8 mouse cellular contexts compared by ENCODE assay signal in the genomic region with DNA sequence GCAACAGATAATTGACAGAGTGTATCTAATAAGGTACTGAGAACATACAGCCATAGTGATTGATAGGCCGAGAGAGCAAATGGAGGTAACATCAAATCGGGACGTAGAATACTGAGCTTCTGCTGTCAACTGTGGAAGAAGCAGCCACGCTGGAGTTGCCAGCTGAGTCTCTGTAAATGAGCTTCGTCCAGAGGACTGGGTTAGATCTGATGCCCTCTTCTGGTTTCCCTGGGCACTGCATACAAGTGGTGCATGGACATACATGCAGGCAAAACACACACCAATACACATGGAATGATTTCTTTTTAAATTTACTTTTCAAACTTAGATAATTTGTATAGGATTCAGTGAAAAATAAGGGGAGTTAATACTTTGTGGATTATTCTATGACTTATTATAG. TPM values are rescaled to one million over a fixed set of nuclear protein-coding genes. Genes with fewer than 3 reads are reported as not detected.
DNase-seq lines count a peak whose midpoint lies in the region; ATAC-seq and TF ChIP-seq lines count a peak whose summit lies in the region.

No protein-coding gene starts in this region.

- ATAC-seq in hindbrain, postnatal 0 days: peak; percentile 68; the same call in 1 of the 2 replicates
- peak; percentile 26; the same call in 1 of the 2 replicates for ATAC-seq in limb, embryonic 11.5 days (ENCODE audit: insufficient number of reproducible peaks, low FRiP score, low TSS enrichment, low read depth)

- H3K36me3 ChIP-seq in forebrain, embryonic 10.5 days (replicated peaks): no peaks in the 10 kb centered on the region
- no peaks in the 10 kb centered on the region for H3K36me3 ChIP-seq in hindbrain, postnatal 0 days (ENCODE audit: insufficient read depth, low read length)
- no peaks in the 10 kb centered on the region for H3K36me3 ChIP-seq in limb, embryonic 11.5 days (ENCODE audit: control insufficient read depth, insufficient read depth, low read length)

- 64% methylated on average over 5 of the region's 5 CpGs for WGBS in bone marrow, adult 2 months
- WGBS in forebrain, embryonic 10.5 days: 45% methylated on average over 5 of the region's 5 CpGs
- 37% methylated on average over 5 of the region's 5 CpGs for WGBS in hindbrain, postnatal 0 days
- 32% methylated on average over 5 of the region's 5 CpGs for WGBS in limb, embryonic 11.5 days

- H3K9me3 ChIP-seq in forebrain, embryonic 10.5 days: no peaks in the 10 kb centered on the region
- no peaks in the 10 kb centered on the region for H3K9me3 ChIP-seq in hindbrain, postnatal 0 days (ENCODE audit: low read length)
- no peaks in the 10 kb centered on the region for H3K9me3 ChIP-seq in limb, embryonic 11.5 days (ENCODE audit: control insufficient read depth, low read length)

- no peak overlapping the region for H3K27ac ChIP-seq in bone marrow, adult 2 months (ENCODE audit: control insufficient read depth, insufficient read depth, low read depth, low read length, poor library complexity)
- no peak overlapping the region for H3K27ac ChIP-seq in forebrain, embryonic 10.5 days
- no peak overlapping the region for H3K27ac ChIP-seq in hindbrain, postnatal 0 days
- H3K27ac ChIP-seq in limb, embryonic 11.5 days (replicated peaks; ENCODE audit: low read depth, low read length): no peak overlapping the region

- no peak overlapping the region for H3K4me3 ChIP-seq in bone marrow, adult 2 months (replicated peaks; ENCODE audit: control insufficient read depth, low read depth, low read length)
- no peak overlapping the region for H3K4me3 ChIP-seq in forebrain, embryonic 10.5 days
- no peak overlapping the region for H3K4me3 ChIP-seq in hindbrain, postnatal 0 days (ENCODE audit: low read length)
- H3K4me3 ChIP-seq in limb, embryonic 11.5 days (ENCODE audit: low read depth, low read length): no peak overlapping the region

- no peak overlapping the region for H3K4me2 ChIP-seq in hindbrain, postnatal 0 days (ENCODE audit: low read depth, low read length)
- H3K4me2 ChIP-seq in limb, embryonic 11.5 days (ENCODE audit: low read depth, severe bottlenecking): no peak overlapping the region

- no peak overlapping the region for H3K9ac ChIP-seq in hindbrain, postnatal 0 days (replicated peaks; ENCODE audit: low read length)
- H3K9ac ChIP-seq in limb, embryonic 11.5 days (ENCODE audit: low read length): no peak overlapping the region

- peak; percentile 9 for DNase-seq in ovary, postnatal 10 days (ENCODE audit: low spot score)
- DNase-seq in ovary, adult 18-20 months (ENCODE audit: low spot score): no peak
- DNase-seq in forebrain, embryonic 10.5 days (ENCODE audit: extremely low spot score, low spot score): peak; percentile 60
- peak; percentile 77 for DNase-seq in hindbrain, postnatal 0 days (ENCODE audit: low spot score)
- DNase-seq in limb, embryonic 11.5 days (ENCODE audit: low spot score): peak; percentile 80
- DNase-seq in naive thymus-derived CD4-positive, alpha-beta T cell, adult 2 months (ENCODE audit: low read depth): peak; percentile 84
- peak; percentile 15 to 35 for DNase-seq in thymus, adult 18-20 months

- no peaks in the 10 kb centered on the region for H3K27me3 ChIP-seq in forebrain, embryonic 10.5 days (ENCODE audit: poor library complexity, severe bottlenecking)
- H3K27me3 ChIP-seq in hindbrain, postnatal 0 days (ENCODE audit: insufficient read depth, low read length): no peaks in the 10 kb centered on the region
- no peaks in the 10 kb centered on the region for H3K27me3 ChIP-seq in limb, embryonic 11.5 days (ENCODE audit: control insufficient read depth, insufficient read depth, low read length)

- H3K4me1 ChIP-seq in bone marrow, adult 2 months (ENCODE audit: control insufficient read depth, insufficient read depth, low read length): no peaks in the 10 kb centered on the region
- peaks cover 16% of the 10 kb centered on the region; the same call in 1 of the 2 replicates for H3K4me1 ChIP-seq in forebrain, embryonic 10.5 days
- H3K4me1 ChIP-seq in hindbrain, postnatal 0 days (ENCODE audit: insufficient read depth, low read length): no peaks in the 10 kb centered on the region
- no peaks in the 10 kb centered on the region for H3K4me1 ChIP-seq in limb, embryonic 11.5 days (ENCODE audit: control insufficient read depth, insufficient read depth, low read length)

- no peak for TF ChIP-seq POLR2A in bone marrow, adult 2 months (IDR thresholded peaks at IDR 0.05; ENCODE audit: borderline replicate concordance, control insufficient read depth, low read depth, low read length)

- peak; percentile 54 for TF ChIP-seq CTCF in bone marrow, adult 2 months (IDR thresholded peaks at IDR 0.05; ENCODE audit: control insufficient read depth, insufficient read depth, low read length)
- TF ChIP-seq CTCF in hindbrain, postnatal 0 days (IDR thresholded peaks at IDR 0.05; ENCODE audit: low read depth): peak; percentile 78

RNA-seq across cellular contexts. Expression of gene Abcb1b, which starts 42.9 kb away (rescaled TPM):
- 4.4 and 5.7 TPM in 2 replicates for polyA plus RNA-seq in bone marrow, adult 2 months (2011; ENCODE audit: insufficient read depth, insufficient read length, low replicate concordance, missing spikeins)
- polyA plus RNA-seq in forebrain, embryonic 10.5 days (2016; fragmentation: Nextera tagmentation; extraction: Ambion mirVana): 0.95 and 1.4 TPM in 2 replicates
- 0.99 and 1.2 TPM in 2 replicates for total RNA-seq in hindbrain, postnatal 0 days (2014; rRNA removed)
- 1.4 and 1.8 TPM in 2 replicates for polyA plus RNA-seq in hindbrain, postnatal 0 days (2015; fragmentation: Nextera tagmentation; extraction: Ambion mirVana)
- polyA plus RNA-seq in limb, embryonic 11.5 days (2014; fragmentation: Nextera tagmentation; extraction: Ambion mirVana): 0.95 and 1.5 TPM in 2 replicates

RNA-seq across cellular contexts. Expression of gene Abcb4, which starts 52.6 kb away (rescaled TPM):
- 57.4 and 61.3 TPM in 2 replicates for polyA plus RNA-seq in bone marrow, adult 2 months (2011; ENCODE audit: insufficient read depth, insufficient read length, low replicate concordance, missing spikeins)
- 0.29 and 0.64 TPM in 2 replicates for polyA plus RNA-seq in forebrain, embryonic 10.5 days (2016; fragmentation: Nextera tagmentation; extraction: Ambion mirVana)
- 0.72 and 1.4 TPM in 2 replicates for total RNA-seq in hindbrain, postnatal 0 days (2014; rRNA removed)
- polyA plus RNA-seq in hindbrain, postnatal 0 days (2015; fragmentation: Nextera tagmentation; extraction: Ambion mirVana): 1.2 and 1.4 TPM in 2 replicates
- polyA plus RNA-seq in limb, embryonic 11.5 days (2014; fragmentation: Nextera tagmentation; extraction: Ambion mirVana): 0.31 and 0.37 TPM in 2 replicates

Comparison
In these comparisons a context has a peak if more than half of its experiments do, and no peak if none do; other contexts are left out.
1. RNA of gene Abcb4, which starts 52.6 kb away (polyA plus RNA-seq): 57.4 to 61.3 TPM in bone marrow, adult 2 months; 1.2 to 1.4 TPM in hindbrain, postnatal 0 days, 0.31 to 0.37 TPM in limb, embryonic 11.5 days and 0.29 to 0.64 TPM in forebrain, embryonic 10.5 days; every median in the first group is over 10 times any median in the second.